Mouse (Mus musculus) liver, adult 10 weeks (tissue): Measurements from ENCODE around the gene Dppa4. TPM values are rescaled to one million over a fixed set of nuclear protein-coding genes. Genes with fewer than 3 reads are reported as not detected.

ENCODE experiments used
- polyA plus RNA-seq: library from polyadenylated mRNA; stranded (reverse); fragments of 350-450 nt; fragmentation: Illumina TruSeq; extraction: RNeasy Lipid Tissue Mini Kit (QIAGEN cat#74804); gene quantifications from one replicate; pipeline ENCODE4 v1.2.3, GENCODE M21; 2014; ENCODE audit warnings: low read depth, low replicate concordance

Gene Dppa4
- not detected for polyA plus RNA-seq

GRCm38 (mm10) chr16:48283517-48283916, at the start of gene Dppa4:
Gene Dppa4, plus strand, starts transcription at chr16:48283733.

GRCm38 (mm10) chr16:48303509-48303908, 20.0 kb downstream of the Dppa4 start, which contains the start of gene Dppa2:
Gene Dppa2, plus strand, starts transcription at chr16:48303908.

Other genes starting within 250 kb of the Dppa4 start
- not detected for gene Dppa2, start 20.2 kb downstream of the Dppa4 start, polyA plus RNA-seq
- not detected for gene Gm5485, start 128.7 kb downstream of the Dppa4 start, polyA plus RNA-seq
- not detected for gene Morc1, start 147.5 kb downstream of the Dppa4 start, polyA plus RNA-seq